Mouse (Mus musculus) cerebellum, postnatal 10 days (tissue): ENCODE measurements around the gene 2310022B05Rik.
A peak's percentile ranks its signal among the peaks of the same experiment; 100 is the strongest.

Source experiments
- DNase-seq, 2 experiments: peaks; one replicate each; pipeline ENCODE4 v3.0.0; 2021; ENCODE audit warnings: mixed read lengths in 2 of 2

2310022B05Rik gene

DNA sequence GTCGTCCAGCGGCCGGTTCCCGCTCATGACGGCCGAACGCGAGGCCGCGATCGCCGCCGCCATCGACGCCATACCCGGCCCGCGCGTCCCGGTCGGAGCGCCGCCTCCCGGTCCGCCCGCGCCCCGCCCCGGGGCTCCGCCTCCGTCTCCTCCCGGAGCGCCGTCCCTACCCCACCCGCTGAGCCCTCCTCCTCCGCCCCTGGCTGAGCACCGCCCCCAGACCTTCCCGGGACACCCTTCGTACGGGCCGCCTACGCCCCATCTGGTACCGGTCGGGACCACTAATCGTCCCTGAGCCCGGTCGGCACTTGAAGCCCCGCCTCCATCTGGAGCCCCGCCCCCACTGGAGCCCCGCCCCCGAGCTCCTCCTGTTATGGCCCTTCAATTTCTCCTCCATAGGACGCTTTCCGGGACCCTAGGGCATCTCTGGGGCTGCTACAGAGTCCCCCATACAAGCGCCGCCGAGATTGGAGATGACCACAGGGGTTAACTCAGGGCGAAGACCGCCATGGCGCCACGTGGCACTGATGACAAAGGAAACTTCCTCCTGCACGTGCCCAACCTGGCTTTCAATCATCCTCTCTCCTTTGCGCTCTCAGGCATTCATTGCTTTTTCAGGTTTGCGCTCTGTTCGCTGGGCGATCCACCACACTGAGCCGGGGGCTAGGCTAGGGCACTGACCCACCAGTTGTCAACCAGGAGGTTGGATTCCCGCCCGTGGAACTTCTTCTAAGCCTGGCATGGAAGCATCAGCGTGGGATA is at the start of gene 2310022B05Rik:
TSS of gene 2310022B05Rik (minus strand) at position 258 of the 762 bp plus-strand sequence.
- DNase-seq, result peak; percentile 93 to 94

DNA sequence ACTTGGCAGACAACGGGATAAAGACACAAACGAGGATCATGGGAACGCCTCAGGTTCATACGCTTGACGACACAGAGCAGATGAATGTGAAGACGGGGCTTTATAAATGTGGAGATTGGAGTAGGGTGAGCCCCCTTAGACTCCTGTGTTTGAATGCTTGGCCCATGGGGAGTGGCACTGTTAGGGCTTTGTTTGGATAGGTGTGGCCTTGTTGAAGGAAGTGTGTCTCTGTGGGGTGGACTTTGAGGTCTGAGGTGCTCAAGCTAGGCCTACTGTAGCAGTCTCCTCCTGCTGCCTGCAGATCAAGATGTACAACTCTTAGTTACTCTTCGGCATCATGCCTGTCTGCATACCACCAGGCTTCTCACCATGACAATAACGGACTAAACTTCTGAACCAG is 42.7 kb upstream of the 2310022B05Rik start:
- DNase-seq, result no peak

DNA sequence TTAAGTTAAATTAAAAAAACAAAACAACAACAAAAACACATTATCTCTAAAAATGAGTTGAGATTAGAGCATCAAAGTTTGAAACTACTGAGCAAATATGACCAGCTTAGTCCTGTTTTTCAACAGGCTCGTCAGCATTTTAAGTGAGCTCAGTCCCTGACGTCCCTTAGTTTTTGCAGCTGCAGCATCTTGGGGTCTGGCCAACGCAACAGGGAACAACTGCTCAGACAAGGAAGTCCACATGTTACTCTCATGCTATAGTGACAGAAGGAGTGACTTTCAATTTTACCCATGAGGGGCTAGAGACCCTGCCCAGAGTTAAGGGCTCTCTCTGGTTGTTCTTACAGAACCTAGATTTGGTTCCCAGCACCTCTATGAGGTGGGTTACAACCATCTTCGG is 41.2 kb upstream of the 2310022B05Rik start:
- no peak for DNase-seq

- DNase-seq, result no peak
Observed at GRCm38 (mm10) chr8:124703526-124703925, 40.4 kb upstream of the 2310022B05Rik start.

DNA sequence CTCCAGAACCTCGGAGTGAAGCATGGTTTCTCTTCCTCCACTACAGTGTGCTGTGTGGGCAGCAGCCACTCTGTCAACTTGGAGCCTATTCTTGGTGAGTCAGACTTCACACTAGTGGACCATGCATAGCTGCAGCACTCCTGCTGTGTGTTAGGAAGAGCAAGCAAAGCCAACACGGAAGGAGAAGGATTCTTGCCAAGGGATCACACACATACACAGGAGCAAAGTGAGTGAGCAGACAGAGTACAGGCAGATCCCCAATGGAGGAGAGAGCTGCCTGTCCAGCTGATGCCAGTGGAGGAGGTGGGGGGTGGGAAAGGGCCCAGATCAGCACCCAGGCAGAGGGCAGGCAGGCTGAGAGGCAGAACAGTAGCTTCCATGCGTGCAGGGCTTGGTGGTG is 39.0 kb upstream of the 2310022B05Rik start:
- peak; percentile 29 to 32 for DNase-seq

DNA sequence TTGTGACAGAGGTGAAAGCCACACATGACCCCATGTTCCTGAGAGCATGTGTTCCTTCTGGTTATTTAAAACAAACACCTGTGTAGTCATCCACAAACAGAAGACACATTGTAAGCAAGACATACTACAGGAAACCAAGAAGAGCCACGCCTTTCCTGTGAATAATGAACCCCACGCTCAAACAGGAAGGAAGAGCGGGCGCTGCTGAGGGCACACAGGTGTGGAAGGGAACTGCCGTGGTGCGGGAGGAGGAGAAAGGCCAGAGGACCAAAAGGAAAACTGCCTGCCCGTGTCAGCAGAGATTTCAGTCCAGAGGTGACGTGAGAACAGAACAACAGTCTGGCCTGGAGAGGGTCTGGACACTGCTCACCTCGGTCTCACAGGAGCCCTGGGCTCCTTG is 37.9 kb upstream of the 2310022B05Rik start:
- no peak for DNase-seq

- no peak for DNase-seq
Observed at GRCm38 (mm10) chr8:124700271-124700670, 37.1 kb upstream of the 2310022B05Rik start.

DNA sequence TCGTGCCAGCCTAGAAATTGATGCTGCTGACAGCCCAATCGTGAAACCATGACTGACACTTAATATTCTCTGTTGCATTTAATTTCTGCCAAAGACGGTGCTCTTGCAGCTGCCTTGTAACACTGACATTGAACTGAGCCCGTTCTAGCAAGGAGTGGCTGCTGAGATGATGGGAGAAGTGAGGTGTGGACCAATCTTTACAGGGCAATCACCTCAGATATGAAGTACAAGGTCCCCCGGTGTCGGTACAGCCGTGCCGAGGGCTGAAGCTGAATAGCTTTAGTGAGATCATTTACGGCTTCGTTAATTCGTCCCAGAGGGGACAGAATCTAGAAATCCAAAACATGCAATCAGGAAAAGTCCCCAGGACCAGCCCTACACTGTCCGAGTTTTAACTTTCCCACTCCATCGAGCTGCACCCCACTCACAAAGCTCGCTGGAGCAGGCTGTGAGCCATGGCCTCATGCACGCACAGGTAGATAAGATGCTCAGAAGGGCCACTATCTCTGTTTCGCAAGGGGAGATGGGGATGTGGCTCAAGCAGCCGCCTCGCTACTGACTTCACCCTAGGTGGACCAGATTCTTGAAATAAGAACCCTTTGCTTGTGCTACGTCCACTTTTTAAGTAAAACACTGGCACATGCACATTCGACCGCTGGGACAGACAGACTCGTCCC is 32.4 kb upstream of the 2310022B05Rik start:
- no peak for DNase-seq

- no peak for DNase-seq
Observed at GRCm38 (mm10) chr8:124691706-124692105, 28.5 kb upstream of the 2310022B05Rik start.

DNA sequence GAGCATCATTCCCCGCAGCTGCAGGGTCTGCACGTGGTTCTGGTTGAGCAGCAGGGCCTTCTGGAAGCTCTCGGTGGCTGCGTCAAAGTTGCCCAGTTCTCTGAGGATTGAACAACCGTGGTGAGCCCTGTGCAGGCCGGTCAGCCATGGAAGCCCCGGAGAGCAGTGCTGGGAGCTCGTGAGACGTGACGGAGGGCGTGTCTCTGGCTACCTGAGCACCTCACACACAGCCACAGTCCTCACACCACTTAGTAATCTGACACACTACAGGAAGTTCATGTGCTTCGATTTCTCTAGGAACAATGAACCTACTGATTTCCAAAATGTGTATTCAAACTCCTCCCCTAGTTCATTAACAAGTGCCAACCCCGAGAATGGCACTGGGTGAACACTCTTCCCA is 25.7 kb upstream of the 2310022B05Rik start:
- DNase-seq, result no peak

- DNase-seq, result no peak
Observed at GRCm38 (mm10) chr8:124682218-124682617, 19.0 kb upstream of the 2310022B05Rik start.

DNA sequence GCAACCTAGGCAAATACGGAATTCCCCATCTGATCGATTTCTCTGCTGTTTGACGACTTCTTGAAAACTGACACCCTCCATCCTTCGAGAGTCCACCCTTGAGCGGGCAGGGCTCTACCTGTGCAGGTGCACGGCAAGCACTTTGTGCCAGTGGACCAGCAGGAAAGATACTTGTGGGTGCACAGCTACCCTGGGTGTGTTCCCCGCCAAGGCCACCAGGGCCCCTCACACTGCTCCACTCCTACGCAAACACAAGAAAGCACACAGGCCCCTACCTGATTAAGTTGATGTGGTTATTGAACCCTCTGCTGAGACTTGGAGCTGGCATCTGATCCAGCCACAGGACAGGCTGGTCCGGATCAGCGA is 18.6 kb upstream of the 2310022B05Rik start:
- DNase-seq, result no peak

GRCm38 (mm10) chr8:124681077-124681791 is 18.1 kb upstream of the 2310022B05Rik start:
- DNase-seq, result no peak

GRCm38 (mm10) chr8:124678246-124678645 is 15.1 kb upstream of the 2310022B05Rik start:
- DNase-seq, result no peak

DNA sequence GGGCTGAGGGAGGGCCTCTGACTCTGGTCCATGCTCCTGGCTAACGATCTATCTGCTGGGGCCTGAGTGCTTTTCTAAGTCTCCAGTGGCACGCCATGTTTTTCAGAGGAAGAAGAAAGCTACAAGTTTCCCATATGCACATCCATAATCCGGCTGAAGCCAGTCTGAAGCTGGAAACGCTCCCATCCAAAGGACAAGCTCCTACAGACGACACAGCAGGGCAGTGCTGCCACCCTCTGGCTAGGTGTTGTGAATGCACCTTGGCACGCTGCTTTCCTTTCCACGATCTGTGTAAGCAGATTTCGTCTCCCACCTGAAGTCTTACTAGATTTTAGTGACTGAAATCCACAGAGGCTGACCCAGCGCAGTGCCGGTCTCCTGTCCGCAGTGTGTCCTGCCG is 14.3 kb upstream of the 2310022B05Rik start:
- peak; percentile 96 to 97 for DNase-seq

DNA sequence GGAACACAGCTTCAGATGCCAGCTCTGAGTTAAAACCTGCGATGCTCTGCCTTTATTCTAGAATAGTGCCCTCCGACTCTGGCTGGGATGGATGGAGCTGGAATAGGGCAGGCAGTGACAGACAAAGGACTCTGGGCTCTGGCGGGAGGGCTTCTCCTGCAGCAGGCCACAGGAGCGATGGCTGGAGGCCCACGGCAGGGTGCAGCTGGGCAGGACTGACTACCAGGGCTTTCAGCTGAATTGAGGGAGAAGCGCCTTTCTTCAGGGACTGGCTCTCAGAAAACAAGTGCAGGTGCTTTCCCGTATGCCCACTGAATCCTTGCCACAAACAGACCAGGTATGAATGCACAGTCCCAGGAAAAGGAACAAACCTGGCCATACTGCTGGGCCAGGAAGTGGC is 13.9 kb upstream of the 2310022B05Rik start:
- peak; percentile 77 to 79 for DNase-seq

GRCm38 (mm10) chr8:124676661-124677060 is 13.5 kb upstream of the 2310022B05Rik start:
- DNase-seq, result peak; percentile 83 to 88

DNA sequence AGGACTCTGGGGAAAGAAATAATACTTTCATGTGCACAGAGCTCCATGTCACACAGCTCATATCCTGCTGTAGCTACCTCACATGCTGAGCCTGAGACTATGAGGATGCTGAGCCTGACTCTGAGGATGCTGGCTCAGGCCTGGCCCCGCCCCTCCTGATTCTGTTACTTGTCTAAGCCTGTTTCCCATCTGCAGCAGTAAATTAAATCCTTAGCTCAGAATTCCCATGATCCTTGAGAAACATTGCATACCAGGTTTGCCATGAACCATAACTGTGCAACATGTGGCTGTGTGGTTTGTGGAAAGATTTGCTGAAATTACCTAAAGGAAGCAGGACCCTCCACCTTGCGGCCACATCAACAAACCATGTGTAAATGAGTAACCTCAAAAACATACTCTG is 9.2 kb upstream of the 2310022B05Rik start:
- DNase-seq, result no peak

DNA sequence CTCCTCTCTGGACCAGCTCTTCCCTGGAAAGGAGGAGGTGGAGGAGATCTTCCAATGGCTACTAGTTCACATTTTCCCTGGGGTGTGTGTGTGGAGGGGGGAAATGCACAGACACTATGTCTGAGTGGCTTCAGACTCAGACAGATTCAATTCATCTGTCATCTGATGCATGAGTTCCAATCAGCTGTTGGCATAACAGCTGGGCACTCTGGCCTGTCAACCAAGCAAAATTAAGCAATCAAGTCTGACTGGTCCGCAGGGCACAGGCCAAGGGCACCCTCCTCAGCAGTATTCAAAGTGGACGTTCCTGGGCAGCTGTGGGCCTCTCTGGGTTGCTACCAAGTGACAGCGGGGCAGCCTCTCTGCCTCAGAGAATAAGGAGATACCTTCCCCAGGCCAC is 5.6 kb upstream of the 2310022B05Rik start:
- DNase-seq, result no peak

- DNase-seq, result no peak
Observed at GRCm38 (mm10) chr8:124664414-124664813, 1.2 kb upstream of the 2310022B05Rik start.

DNA sequence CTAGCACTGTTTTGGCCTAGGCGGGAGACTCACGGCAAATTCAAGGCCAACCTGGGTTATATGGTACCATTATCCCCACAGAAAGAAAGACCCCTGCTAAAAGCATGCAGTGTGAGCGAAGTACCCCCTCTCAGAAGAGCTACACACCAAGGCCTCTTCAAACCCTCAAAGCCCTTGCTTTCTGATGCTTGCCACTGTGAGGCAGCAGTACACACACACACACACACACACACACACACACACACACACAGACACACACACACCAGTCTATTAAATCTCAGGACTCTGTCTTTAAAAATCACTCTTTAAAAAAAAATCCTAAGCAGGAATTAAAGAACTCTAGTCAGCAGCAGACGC is 683 bp upstream of the 2310022B05Rik start:
- no peak for DNase-seq

DNA sequence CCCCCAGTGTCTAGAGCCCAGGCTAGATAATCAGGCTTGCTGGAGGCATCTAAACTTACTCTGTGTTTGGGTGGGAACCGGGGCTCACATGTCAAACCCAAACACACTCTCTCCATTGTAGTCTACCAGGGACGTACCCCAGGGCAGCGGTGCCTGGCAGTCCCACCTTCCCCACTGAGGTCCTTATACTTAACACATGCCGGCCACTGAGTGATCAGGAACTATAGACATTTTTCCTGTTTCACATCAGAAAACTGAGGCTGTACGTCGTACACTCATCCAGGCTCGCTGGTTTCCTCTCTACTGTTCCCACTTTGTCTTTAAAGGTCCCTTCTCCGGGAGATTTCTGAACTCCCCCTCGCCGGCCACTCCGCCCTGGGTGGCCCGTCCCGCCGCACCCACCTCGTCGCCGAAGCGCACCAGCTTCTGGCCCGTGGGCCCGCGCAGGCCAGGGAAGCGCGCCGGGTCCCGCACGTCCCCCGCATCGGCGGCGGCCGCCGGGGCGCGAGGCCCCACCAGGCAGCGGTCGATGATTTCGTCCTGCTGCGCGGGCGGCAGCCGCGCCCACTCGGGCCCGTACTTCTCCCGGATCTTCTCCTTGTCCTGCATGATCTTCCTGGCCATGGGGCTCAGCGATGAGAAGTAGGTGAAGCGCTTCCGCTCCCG is 590 bp downstream of the 2310022B05Rik start:
- no peak for DNase-seq

DNA sequence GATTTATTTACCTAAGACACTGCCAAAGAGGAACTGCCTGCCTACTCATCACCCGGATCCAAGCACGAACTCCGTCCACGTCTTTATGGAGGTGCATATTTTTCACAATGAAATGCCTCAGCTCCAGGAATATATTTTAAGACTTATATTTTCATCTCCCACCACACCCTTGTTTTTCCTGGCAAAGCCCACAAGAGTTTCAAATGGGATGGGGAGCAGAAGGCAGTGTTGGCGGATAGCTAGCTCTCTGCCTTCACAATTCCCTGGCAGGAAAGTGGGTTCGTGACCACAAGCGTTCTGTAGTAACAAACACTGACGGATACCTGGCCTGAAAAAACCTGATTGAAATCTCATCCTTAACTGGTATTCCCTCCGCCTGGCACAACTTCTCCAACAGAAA is 1.4 kb downstream of the 2310022B05Rik start:
- peak in 1 of 2 experiments; percentile 30 for DNase-seq
